Mouse (Mus musculus) left cerebral cortex, adult 18-20 months (tissue): Measurements from ENCODE around the gene Cpa4. TPM values are rescaled to one million over a fixed set of nuclear protein-coding genes. Genes with fewer than 3 reads are reported as not detected.
A peak's percentile ranks its signal among the peaks of the same experiment; 100 is the strongest.

Source experiments
- DNase-seq, 2 experiments: peaks; one replicate each; pipeline ENCODE4 v3.0.0; 2021 to 2022; ENCODE audit warnings: low spot score in 2 of 2, mixed read lengths in 1 of 2
- total RNA-seq, 2 experiments: library from RNA; stranded (reverse); gene quantifications; 2 replicates each; pipeline ENCODE4 v1.2.3; 2021

Cpa4 gene
- total RNA-seq, 2 experiments from 2014 or later, result 0.19 to 0.21 TPM

DNA sequence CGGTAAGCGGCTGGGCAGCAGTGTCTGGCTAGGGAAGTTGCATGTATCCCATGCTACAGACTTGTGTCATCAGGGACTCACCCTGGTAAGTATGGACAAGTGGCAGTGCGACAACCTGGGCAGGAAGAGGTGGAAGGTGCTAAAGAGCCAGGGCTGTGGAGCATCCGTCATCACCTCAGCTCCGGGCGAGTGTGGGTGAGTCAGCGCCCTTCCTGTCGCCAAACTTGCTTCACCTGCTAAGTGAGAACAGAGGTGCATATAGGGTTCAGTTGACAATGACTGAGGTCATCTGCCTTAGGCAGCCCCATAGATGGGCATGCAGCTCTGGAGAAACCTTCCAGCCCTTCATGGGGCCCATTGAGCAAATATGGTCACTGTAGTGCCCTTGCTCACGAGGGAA is 56.6 kb downstream of the Cpa4 start:
- DNase-seq, result no peak

DNA sequence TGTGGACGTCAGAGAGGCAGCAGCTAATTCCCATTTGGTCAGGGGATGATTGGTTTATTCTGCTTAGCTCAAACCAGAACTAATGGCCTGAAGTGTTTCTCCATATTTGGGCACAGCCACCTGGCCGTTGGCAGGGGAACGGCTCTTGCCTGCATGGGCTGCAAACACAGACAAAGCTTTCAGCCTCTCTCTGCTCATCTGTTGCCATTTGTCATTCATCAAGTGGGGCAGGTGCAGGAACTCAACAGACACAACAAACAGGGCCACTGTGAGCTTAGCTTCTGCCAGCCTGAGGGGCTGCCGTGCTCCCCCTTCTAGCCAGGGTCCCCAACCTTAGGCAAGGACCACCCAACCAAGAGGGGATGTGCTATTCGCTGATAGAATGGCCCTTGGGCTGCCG is 60.0 kb downstream of the Cpa4 start:
- DNase-seq, result peak in 1 of 2 experiments; percentile 11

GRCm38 (mm10) chr6:30629989-30630388 is 61.8 kb downstream of the Cpa4 start:
- no peak for DNase-seq

GRCm38 (mm10) chr6:30635361-30635862 is 67.2 kb downstream of the Cpa4 start:
- DNase-seq, result no peak

- no peak for DNase-seq
These were observed 68.1 kb downstream of the Cpa4 start for GRCm38 (mm10) chr6:30636186-30636842.

- DNase-seq, result no peak
These were observed 70.6 kb downstream of the Cpa4 start, which contains the start of gene Cpa1 for GRCm38 (mm10) chr6:30638674-30639268. Gene Cpa1 (plus strand): TSS chr6:30639218.

Other genes with a start within 250 kb of the Cpa4 start
- gene Zc3hc1, start 177.3 kb upstream of the Cpa4 start, total RNA-seq, result 10 to 100 TPM; 24.7 to 29.3 TPM
- 100 to 1,000 TPM in 1 of 2 experiments, 10 to 100 TPM in 1; 89.0 to 104 TPM for gene Klhdc10, start 166.5 kb upstream of the Cpa4 start, total RNA-seq
- 10 to 100 TPM; 21.7 to 24.8 TPM for gene Tmem209, start 58.6 kb upstream of the Cpa4 start, total RNA-seq
- under 1 TPM; 0.52 to 0.74 TPM for gene Ssmem1, start 58.5 kb upstream of the Cpa4 start, total RNA-seq
- 1 to 10 TPM; 1.9 to 2.0 TPM for gene Cpa2, start 26.8 kb upstream of the Cpa4 start, total RNA-seq
- gene Cpa5, start 42.6 kb downstream of the Cpa4 start, total RNA-seq, result not detected
- gene Cpa1, start 70.8 kb downstream of the Cpa4 start, total RNA-seq, result not detected
- gene Cep41, start 125.4 kb downstream of the Cpa4 start, total RNA-seq, result 1 to 10 TPM; 6.4 to 7.0 TPM
- gene Mest, start 155.2 kb downstream of the Cpa4 start, total RNA-seq, result 100 to 1,000 TPM in 1 of 2 experiments, 10 to 100 TPM in 1; 94.5 to 106 TPM